Mouse (Mus musculus): ENCODE measurements around the gene Anln.

GRCm38 (mm10) chr9:22337217-22337616 is 51.8 kb downstream of the Anln start:
- no peak for TF ChIP-seq CTCF (IDR thresholded peaks at IDR 0.05)
- TF ChIP-seq EP300 (IDR thresholded peaks at IDR 0.05), result no peak

Data from lung, postnatal 0 days (tissue).